Mouse (Mus musculus): ENCODE measurements around the gene Khdc3. TPM values are rescaled to one million over a fixed set of nuclear protein-coding genes. Genes with fewer than 3 reads are reported as not detected.
"Not testable (repeated sequence)": the region's sequence is repeated elsewhere in the genome, so short reads cannot be mapped to it uniquely, and the experiment has no call there.

Gene Khdc3
- total RNA-seq (2021) = 1 to 10 TPM; 3.9 to 4.6 TPM

DNA sequence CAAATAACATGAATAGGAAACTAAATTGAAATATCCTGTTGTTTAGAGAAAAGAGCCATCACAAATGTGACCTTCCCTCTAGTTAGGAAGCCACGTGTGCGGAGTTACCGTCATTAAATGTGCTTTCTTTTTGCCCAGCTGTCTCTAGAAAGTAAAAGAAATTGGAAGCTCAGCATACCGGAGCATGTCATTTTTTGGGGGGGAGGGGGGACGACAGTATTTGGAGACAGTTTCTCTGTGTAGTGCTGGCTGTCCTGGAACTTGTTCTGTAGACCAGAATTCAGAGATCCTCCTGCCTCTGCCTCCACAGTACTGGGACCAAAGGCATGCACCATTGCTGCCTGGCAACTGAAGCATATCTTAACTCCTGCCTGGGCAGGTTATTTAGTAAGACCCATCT lies at the start of gene Khdc3:
Gene Khdc3, plus strand, starts transcription at position 301 of the 400 bp plus-strand sequence.
- DNase-seq (ENCODE audit: extremely low spot score in 1 of 2, low spot score in 1 of 2) = no peak

- no peak for DNase-seq (ENCODE audit: extremely low spot score in 1 of 2, low spot score in 1 of 2)
Measured at GRCm38 (mm10) chr9:73055441-73055911, 46.2 kb upstream of the Khdc3 start.

GRCm38 (mm10) chr9:73059224-73059623 lies 42.4 kb upstream of the Khdc3 start:
- DNase-seq (ENCODE audit: extremely low spot score in 1 of 2, low spot score in 1 of 2) = no peak

GRCm38 (mm10) chr9:73063621-73064290 lies 37.9 kb upstream of the Khdc3 start:
- no peak for DNase-seq (ENCODE audit: extremely low spot score in 1 of 2, low spot score in 1 of 2)

DNA sequence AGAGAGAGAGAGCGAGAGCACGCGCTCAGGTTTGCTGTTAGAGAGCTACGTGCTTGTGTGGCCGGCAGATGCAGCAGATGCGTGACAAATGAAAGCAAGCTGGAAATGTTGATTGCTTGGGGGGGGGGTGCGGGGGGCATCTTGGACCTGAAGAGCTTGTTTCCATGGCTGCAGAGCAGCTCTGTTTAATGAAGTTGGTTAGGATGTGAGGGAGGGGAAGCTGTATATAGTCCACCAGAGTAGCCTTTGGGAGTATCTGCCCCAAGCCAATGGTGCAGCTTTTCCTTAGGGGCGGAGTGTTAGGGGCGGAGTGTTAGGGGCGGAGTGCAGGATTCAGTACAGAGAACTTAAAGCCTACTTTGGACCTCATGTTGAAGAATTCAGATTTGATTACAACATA lies 34.5 kb upstream of the Khdc3 start:
- no peak for DNase-seq (ENCODE audit: extremely low spot score in 1 of 2, low spot score in 1 of 2)

- no peak for DNase-seq (ENCODE audit: extremely low spot score in 1 of 2, low spot score in 1 of 2)
Measured at GRCm38 (mm10) chr9:73068230-73068679, 33.4 kb upstream of the Khdc3 start.

- no peak for DNase-seq (ENCODE audit: extremely low spot score in 1 of 2, low spot score in 1 of 2)
Measured at GRCm38 (mm10) chr9:73068688-73069087, 32.9 kb upstream of the Khdc3 start.

- DNase-seq (ENCODE audit: extremely low spot score in 1 of 2, low spot score in 1 of 2) = no peak
Measured at GRCm38 (mm10) chr9:73070971-73071659, 30.5 kb upstream of the Khdc3 start.

DNA sequence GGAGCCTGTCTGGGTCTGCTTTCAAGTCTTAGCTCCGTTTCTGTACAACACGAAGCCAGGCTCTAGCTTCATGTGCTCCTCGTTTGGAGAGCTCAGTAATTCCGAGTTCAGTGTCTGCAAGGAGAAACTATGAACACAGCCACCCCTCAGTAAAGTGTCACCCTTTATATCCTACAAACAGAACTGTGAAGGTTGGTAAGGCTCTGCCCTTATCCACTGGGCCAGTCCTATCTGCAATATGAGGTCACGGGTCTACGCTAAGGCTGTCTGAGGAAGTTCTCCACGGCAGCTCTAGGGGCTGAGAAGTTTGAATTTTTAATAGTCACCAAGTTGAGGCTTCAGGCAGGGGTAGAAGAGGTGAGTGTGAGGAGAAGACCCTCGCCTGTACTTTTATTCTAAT lies 29.2 kb upstream of the Khdc3 start:
- no peak for DNase-seq (ENCODE audit: extremely low spot score in 1 of 2, low spot score in 1 of 2)

DNA sequence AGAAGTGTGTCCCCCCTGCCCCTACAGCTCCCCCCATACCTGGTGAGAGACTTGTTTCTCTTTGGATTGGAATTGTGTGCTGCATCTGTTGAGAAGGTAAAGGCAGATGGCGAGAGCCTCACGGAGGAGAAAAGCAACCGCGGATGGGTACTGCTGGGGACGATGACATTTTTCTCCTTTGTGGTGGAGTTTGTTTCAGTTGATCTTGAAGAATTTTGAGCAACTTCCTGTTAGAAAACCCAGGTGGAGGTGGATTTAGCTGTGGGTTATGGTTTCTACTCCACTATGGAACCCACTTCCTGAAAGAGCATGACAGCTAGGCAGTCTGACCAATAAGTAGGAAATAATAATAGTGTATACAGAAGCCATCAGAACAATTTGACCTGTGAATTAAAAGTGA lies 28.5 kb upstream of the Khdc3 start:
- DNase-seq (ENCODE audit: extremely low spot score in 1 of 2, low spot score in 1 of 2) = no peak

DNA sequence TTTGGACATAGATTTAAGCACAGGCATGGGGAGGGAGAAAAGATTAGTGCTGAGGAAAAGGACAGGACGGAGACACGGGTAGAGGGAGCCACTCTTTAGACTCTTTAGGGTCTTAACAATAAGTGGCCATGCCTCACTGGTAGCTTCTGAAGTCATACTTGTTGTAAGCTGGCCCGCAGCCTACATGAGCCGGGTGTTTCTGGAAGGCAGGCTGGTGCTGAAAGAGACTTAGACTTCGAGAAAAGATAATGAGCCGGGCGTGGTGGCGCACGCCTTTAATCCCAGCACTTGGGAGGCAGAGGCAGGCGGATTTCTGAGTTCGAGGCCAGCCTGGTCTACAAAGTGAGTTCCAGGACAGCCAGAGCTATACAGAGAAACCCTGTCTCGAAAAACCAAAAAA lies 22.3 kb upstream of the Khdc3 start:
- not testable (repeated sequence) for DNase-seq (ENCODE audit: extremely low spot score in 1 of 2, low spot score in 1 of 2)

DNA sequence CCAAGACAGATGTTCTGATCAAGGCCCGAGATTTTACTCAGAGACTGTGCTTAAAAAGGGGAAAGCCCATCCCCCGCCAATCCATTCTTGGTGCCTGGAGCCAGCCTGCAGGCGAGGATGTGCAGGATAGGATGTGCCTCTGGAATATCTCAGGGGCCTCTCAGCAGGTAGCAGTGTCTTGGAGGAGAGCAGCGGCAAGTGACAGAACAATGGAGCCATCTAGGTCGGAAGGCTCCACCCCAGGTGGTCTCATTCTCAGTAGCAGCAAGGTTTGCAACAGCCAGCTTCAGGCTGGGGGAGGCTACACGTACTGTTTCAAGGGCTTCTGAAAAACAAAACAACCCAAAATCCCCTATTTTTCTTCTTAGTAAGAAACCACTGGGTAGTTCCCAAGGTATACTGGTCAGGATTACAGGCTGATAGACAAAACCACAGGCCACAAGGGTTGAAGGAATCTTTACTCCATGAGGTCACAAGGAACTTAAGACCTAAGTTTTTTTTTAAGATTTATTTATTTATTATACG lies 21.8 kb upstream of the Khdc3 start:
- no peak for DNase-seq (ENCODE audit: extremely low spot score in 1 of 2, low spot score in 1 of 2)

DNA sequence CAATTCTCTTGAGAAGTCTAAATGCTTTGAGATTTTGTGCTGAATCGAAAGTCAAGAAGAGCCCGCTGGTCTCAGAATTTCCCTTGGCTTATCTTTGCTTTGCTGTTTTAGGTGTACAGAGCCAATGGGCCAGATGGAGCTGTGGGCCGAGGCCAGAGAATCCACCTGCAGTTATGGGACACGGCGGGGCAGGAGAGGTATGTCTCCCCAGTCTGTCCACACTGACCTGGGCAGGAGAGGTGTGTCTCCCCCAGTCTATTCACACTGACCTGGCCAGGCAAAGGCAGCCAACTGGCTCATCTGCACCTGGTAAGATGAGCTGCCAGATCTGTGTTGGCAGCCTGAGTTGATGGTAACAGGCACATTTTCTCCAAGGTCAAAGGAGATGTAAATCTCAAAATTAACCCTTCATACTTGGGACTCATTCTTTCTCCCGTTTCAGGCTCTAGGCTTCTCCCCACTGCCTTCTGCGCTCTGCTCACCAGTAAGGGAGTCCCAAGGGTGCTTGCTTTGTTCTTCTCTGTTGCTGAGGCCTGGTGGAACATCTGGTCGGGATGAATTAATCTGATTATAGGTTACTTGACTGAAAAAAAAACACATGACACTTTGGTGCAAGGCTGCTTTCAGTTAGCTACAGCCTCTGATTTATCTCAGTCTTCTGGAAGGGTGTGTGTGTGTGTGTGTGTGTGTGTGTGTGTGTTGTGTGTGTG lies 19.2 kb upstream of the Khdc3 start:
- DNase-seq (ENCODE audit: extremely low spot score in 1 of 2, low spot score in 1 of 2) = no peak

GRCm38 (mm10) chr9:73083956-73084355 lies 17.7 kb upstream of the Khdc3 start:
- no peak for DNase-seq (ENCODE audit: extremely low spot score in 1 of 2, low spot score in 1 of 2)

- DNase-seq (ENCODE audit: extremely low spot score in 1 of 2, low spot score in 1 of 2) = no peak
Measured at GRCm38 (mm10) chr9:73085845-73086244, 15.8 kb upstream of the Khdc3 start.

- DNase-seq (ENCODE audit: extremely low spot score in 1 of 2, low spot score in 1 of 2) = no peak
Measured at GRCm38 (mm10) chr9:73087121-73087520, 14.5 kb upstream of the Khdc3 start.

DNA sequence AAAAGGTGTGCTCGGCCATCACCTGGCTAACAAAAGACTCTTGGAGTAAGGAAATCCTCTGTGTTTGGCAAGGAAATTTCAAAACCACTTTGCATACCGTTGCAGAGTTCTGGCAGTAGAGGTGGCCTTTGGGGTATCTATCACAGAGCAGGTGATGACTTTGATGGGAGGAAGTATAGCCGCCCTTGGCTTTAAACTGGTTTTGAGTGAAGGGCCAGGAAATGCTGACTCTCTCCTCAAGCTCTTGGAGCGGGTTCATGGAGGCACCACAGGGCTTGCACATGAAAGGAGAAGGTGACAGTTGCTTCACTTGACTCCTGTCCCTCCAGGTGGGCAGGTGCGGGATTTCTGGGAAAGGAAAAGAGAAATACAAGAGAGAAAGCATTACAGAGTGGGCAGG lies 14.1 kb upstream of the Khdc3 start:
- no peak for DNase-seq (ENCODE audit: extremely low spot score in 1 of 2, low spot score in 1 of 2)

DNA sequence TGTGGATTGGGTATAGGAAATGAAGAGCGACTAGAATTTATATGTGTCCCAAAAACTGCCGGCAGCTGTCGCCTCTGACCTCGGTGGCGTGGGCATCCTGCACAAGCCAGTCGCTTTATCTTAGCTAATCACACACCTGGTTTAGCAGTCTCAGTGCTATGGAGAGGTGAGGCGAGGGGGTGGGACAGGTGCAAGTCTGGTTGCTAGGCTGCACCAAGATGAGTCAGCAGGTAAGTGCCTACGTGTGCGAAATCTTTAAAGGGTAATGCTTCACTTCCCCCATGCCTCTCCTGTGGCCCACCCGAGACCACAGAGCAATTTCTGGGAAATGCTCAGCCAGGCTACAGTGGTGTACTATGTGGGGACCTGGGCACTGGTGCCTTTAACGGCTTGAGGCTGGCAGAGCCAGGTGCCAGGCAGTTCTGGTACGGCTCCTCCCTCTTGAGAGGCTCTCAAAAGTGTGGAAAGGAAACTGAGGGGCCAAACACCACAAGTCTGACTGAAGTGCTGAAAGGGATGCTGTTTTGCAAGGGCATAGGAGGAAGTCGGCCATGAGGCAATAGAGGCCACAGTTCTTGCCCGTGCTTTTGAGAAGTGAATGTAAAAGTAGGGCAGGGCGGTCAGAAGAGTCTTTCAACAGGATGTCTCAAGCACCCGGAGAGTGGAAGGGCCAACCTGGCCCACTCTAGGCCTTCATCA lies 12.3 kb upstream of the Khdc3 start:
- no peak for DNase-seq (ENCODE audit: extremely low spot score in 1 of 2, low spot score in 1 of 2)

GRCm38 (mm10) chr9:73090121-73090520 lies 11.5 kb upstream of the Khdc3 start:
- DNase-seq (ENCODE audit: extremely low spot score in 1 of 2, low spot score in 1 of 2) = no peak

- no peak for DNase-seq (ENCODE audit: extremely low spot score in 1 of 2, low spot score in 1 of 2)
Measured at GRCm38 (mm10) chr9:73091747-73092146, 9.9 kb upstream of the Khdc3 start.
